Mouse (Mus musculus) large intestine, adult 2 months (tissue): ENCODE data around the gene Map6. TPM values are rescaled to one million over a fixed set of nuclear protein-coding genes. Genes with fewer than 3 reads are reported as not detected.

Experiments
- DNase-seq: peaks from one replicate; pipeline ENCODE4 v3.0.0-alpha.2; 2012; ENCODE audit warnings: low read depth, low spot score
- WGBS: fragments of 180-500 bp; shearing (Covaris S2); methylation state at CpG from one replicate; pipeline ENCODE4 v1.1.7; 2018; 5-methylcytosine and 5-hydroxymethylcytosine counted together
- polyA plus RNA-seq: library from polyadenylated mRNA; depleted of rRNA; stranded (reverse); fragments of >200 nt; gene quantifications from 2 replicates; pipeline ENCODE4 v1.2.3, GENCODE M21; 2012

Map6 gene
- polyA plus RNA-seq, 1 experiment: 2.6 TPM

GRCm38 (mm10) chr7:99255006-99255405 is 12.2 kb upstream of the Map6 start:
- no peak for DNase-seq
- 85% methylated on average over 7 of the region's 7 CpGs for WGBS

- no peak for DNase-seq
- WGBS: 70% methylated on average over 3 of the region's 3 CpGs
These were observed 5.3 kb upstream of the Map6 start for GRCm38 (mm10) chr7:99261900-99262299.

GRCm38 (mm10) chr7:99263509-99263908 is 3.7 kb upstream of the Map6 start:
- 31% methylated on average over 4 of the region's 4 CpGs for WGBS
- DNase-seq: no peak

GRCm38 (mm10) chr7:99264597-99264996 is 2.6 kb upstream of the Map6 start:
- DNase-seq: no peak

GRCm38 (mm10) chr7:99267897-99268505 is 754 bp downstream of the Map6 start:
- no peak for DNase-seq

GRCm38 (mm10) chr7:99268506-99268900 is 1.3 kb downstream of the Map6 start:
- DNase-seq: no peak
- WGBS: 1% methylated on average over 29 of the region's 29 CpGs

More at GRCm38 (mm10) chr7:99267897-99268505, 754 bp downstream of the Map6 start:
- WGBS: 2% methylated on average over 59 of the region's 59 CpGs

GRCm38 (mm10) chr7:99268951-99269945 is 2.0 kb downstream of the Map6 start:
- no peak for DNase-seq
- WGBS: 13% methylated on average over 42 of the region's 42 CpGs

- DNase-seq: no peak
- 35% methylated on average over 9 of the region's 9 CpGs for WGBS
These were observed 4.4 kb downstream of the Map6 start for GRCm38 (mm10) chr7:99271630-99272029.

- WGBS: 79% methylated on average over 6 of the region's 6 CpGs
- no peak for DNase-seq
These were observed 7.9 kb downstream of the Map6 start for GRCm38 (mm10) chr7:99275131-99275530.

- no peak for DNase-seq
- WGBS: 47% methylated on average over 1 of the region's 1 CpGs
These were observed 9.4 kb downstream of the Map6 start for GRCm38 (mm10) chr7:99276679-99277078.

- DNase-seq: no peak
- WGBS: 65% methylated on average over 8 of the region's 8 CpGs
These were observed 11.1 kb downstream of the Map6 start for GRCm38 (mm10) chr7:99278309-99278708.

- WGBS: 83% methylated on average over 8 of the region's 8 CpGs
- DNase-seq: no peak
These were observed 12.3 kb downstream of the Map6 start for GRCm38 (mm10) chr7:99279586-99279985.

- 66% methylated on average over 3 of the region's 3 CpGs for WGBS
- no peak for DNase-seq
These were observed 20.0 kb downstream of the Map6 start for GRCm38 (mm10) chr7:99287287-99287686.

- no peak for DNase-seq
- 50% methylated on average over 8 of the region's 8 CpGs for WGBS
These were observed 22.8 kb downstream of the Map6 start for GRCm38 (mm10) chr7:99290008-99290407.

GRCm38 (mm10) chr7:99290925-99291324 is 23.7 kb downstream of the Map6 start:
- no peak for DNase-seq
- 59% methylated on average over 6 of the region's 6 CpGs for WGBS

GRCm38 (mm10) chr7:99294198-99294780 is 27.0 kb downstream of the Map6 start:
- 87% methylated on average over 2 of the region's 2 CpGs for WGBS
- DNase-seq: no peak

GRCm38 (mm10) chr7:99295104-99295503 is 27.9 kb downstream of the Map6 start:
- WGBS: 69% methylated on average over 8 of the region's 8 CpGs
- DNase-seq: no peak

- DNase-seq: no peak
- 72% methylated on average over 3 of the region's 3 CpGs for WGBS
These were observed 33.5 kb downstream of the Map6 start for GRCm38 (mm10) chr7:99300650-99301175.

- WGBS: 77% methylated on average over 6 of the region's 6 CpGs
- no peak for DNase-seq
These were observed 36.8 kb downstream of the Map6 start for GRCm38 (mm10) chr7:99304029-99304428.

GRCm38 (mm10) chr7:99304949-99305372 is 37.7 kb downstream of the Map6 start:
- WGBS: 18% methylated on average over 5 of the region's 5 CpGs
- DNase-seq: no peak
